Mouse (Mus musculus) heart, adult 2 months (tissue): Measurements from ENCODE around the gene Rpl21.

Source experiments
- CTCF ChIP-seq: fragments of 200-600 bp; IDR thresholded peaks from 2 replicates; pipeline ENCODE4 v1.8.1; 2022; ENCODE audit warnings: antibody characterized with exemption, mild to moderate bottlenecking, moderate library complexity
- EP300 ChIP-seq: fragments of 200-500 bp; IDR thresholded peaks from 2 replicates; pipeline ENCODE4 v1.6.1; 2011; ENCODE audit warnings: low read depth, low read length, control low read depth; ENCODE audit not compliant: insufficient read depth

DNA sequence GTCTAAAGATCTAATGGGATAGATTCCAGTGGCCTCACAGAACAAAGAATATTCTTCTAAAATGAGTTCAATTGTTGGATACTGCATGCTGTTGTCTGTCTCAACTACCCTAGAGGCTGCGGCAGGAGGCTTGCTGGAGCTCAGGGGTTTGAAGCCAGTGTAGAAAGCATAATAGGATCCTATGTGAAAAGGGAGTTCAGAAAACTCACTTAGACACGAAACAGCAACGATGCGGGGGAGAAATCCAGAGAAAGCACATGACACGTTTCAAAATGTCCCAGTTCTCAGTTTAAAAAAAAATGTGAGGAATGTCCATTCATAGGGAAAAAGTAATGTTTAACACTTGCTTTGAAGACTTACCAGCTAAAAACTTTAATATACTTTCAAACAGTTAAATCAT lies 9.7 kb upstream of the Rpl21 start:
- TF ChIP-seq CTCF (no peak), EP300 (no peak)
